Mouse (Mus musculus) testis, adult 2 months (tissue): Measurements from ENCODE around the gene Tacr1.

Source experiments
- CTCF ChIP-seq: fragments of 200-500 bp; IDR thresholded peaks from 2 replicates; pipeline ENCODE4 v1.5.1; 2012; ENCODE audit warnings: low read depth, mild to moderate bottlenecking, inconsistent platforms, low read length, moderate library complexity; ENCODE audit not compliant: control insufficient read depth, insufficient read depth, insufficient replicate concordance
- POLR2A ChIP-seq: fragments of 200-500 bp; IDR thresholded peaks from 2 replicates; pipeline ENCODE4 v1.6.1; 2012; ENCODE audit warnings: low read depth, mild to moderate bottlenecking, inconsistent platforms, low read length, moderate library complexity; ENCODE audit not compliant: control insufficient read depth

DNA sequence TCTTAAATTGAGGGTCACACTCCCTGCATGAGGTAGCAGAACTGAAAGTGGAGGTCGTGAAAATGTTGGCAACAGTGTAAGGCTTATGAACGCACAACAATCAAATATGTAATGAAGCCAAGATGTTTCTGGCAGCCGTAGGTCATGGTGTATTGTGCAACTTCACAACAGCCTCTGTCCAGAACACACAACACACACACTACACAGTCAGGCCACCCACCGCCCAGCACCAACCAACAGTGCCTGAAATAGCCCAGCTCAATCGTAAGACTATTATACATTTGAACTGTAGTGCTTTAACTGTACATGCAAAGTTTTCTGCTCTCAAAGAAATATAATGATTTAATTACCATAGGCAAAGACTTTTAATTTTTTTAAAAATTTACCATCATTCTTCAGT lies 120.4 kb downstream of the Tacr1 start:
- TF ChIP-seq CTCF (no peak), POLR2A (no peak)
